Mouse (Mus musculus) fibroblast of lung, adult 2 months (primary cell): ENCODE data around the gene Sycn.

Experiments
- DNase-seq: peaks from one replicate; pipeline ENCODE4 v3.0.0-alpha.2; 2011; ENCODE audit warnings: low read depth

Gene Sycn

GRCm38 (mm10) chr7:28558486-28558885 lies 17.8 kb downstream of the Sycn start:
- peak; percentile 73 for DNase-seq

- DNase-seq = no peak
These were observed 20.2 kb downstream of the Sycn start for GRCm38 (mm10) chr7:28560856-28561255.

- no peak for DNase-seq
These were observed 21.3 kb downstream of the Sycn start for GRCm38 (mm10) chr7:28561967-28562366.

GRCm38 (mm10) chr7:28562371-28562770 lies 21.7 kb downstream of the Sycn start:
- no peak for DNase-seq

GRCm38 (mm10) chr7:28562951-28563350 lies 22.3 kb downstream of the Sycn start:
- DNase-seq = no peak

- DNase-seq = no peak
These were observed 24.7 kb downstream of the Sycn start for GRCm38 (mm10) chr7:28565407-28565806.

- no peak for DNase-seq
These were observed 26.9 kb downstream of the Sycn start for GRCm38 (mm10) chr7:28567539-28567938.

- DNase-seq = no peak
These were observed 27.6 kb downstream of the Sycn start for GRCm38 (mm10) chr7:28568253-28568652.

GRCm38 (mm10) chr7:28570291-28570981 lies 29.8 kb downstream of the Sycn start:
- DNase-seq = no peak

GRCm38 (mm10) chr7:28570982-28571682 lies 30.4 kb downstream of the Sycn start:
- DNase-seq = no peak

GRCm38 (mm10) chr7:28572689-28573088 lies 32.0 kb downstream of the Sycn start:
- no peak for DNase-seq

GRCm38 (mm10) chr7:28573236-28573635 lies 32.6 kb downstream of the Sycn start:
- DNase-seq = no peak

GRCm38 (mm10) chr7:28575597-28575996 lies 34.9 kb downstream of the Sycn start:
- DNase-seq = no peak

- DNase-seq = peak; percentile 84
These were observed 35.7 kb downstream of the Sycn start for GRCm38 (mm10) chr7:28576271-28576914.

GRCm38 (mm10) chr7:28577826-28578542 lies 37.3 kb downstream of the Sycn start:
- no peak for DNase-seq

- DNase-seq = no peak
These were observed 37.9 kb downstream of the Sycn start for GRCm38 (mm10) chr7:28578543-28579053.

GRCm38 (mm10) chr7:28579826-28580225 lies 39.1 kb downstream of the Sycn start:
- no peak for DNase-seq

- DNase-seq = no peak
These were observed 41.0 kb downstream of the Sycn start for GRCm38 (mm10) chr7:28581721-28582120.

GRCm38 (mm10) chr7:28582841-28583240 lies 42.2 kb downstream of the Sycn start:
- no peak for DNase-seq

- DNase-seq = no peak
These were observed 43.1 kb downstream of the Sycn start for GRCm38 (mm10) chr7:28583570-28584344.

GRCm38 (mm10) chr7:28584468-28584867 lies 43.8 kb downstream of the Sycn start:
- no peak for DNase-seq
